Mouse (Mus musculus) forebrain, embryonic 15.5 days (tissue): Measurements from ENCODE around the gene Hist1h4h. TPM values are rescaled to one million over a fixed set of nuclear protein-coding genes. Genes with fewer than 3 reads are reported as not detected.
A peak's percentile ranks its signal among the peaks of the same experiment; 100 is the strongest.
"Not testable (repeated sequence)": the region's sequence is repeated elsewhere in the genome, so short reads cannot be mapped to it uniquely, and the experiment has no call there.

Source experiments
- ATAC-seq: fragments of 200-750 bp; cut with Nextera tagmentation; replicated peaks from 2 replicates; pipeline ENCODE4 v1.8.0; 2017; ENCODE audit warnings: mild to moderate bottlenecking, moderate TSS enrichment, moderate library complexity
- H3K27ac ChIP-seq: fragments of 300-500 bp; sonication (generic); replicated peaks from 2 replicates; pipeline ENCODE4 v1.5.1; 2015; ENCODE audit warnings: mild to moderate bottlenecking, inconsistent platforms
- H3K27me3 ChIP-seq: fragments of 300-500 bp; sonication (generic); 2 replicates; pipeline ENCODE4 v1.6.1; 2015; ENCODE audit warnings: inconsistent platforms
- H3K36me3 ChIP-seq: fragments of 300-500 bp; sonication (generic); 2 replicates; pipeline ENCODE4 v1.6.1; 2015; ENCODE audit warnings: mild to moderate bottlenecking, inconsistent platforms
- H3K4me1 ChIP-seq: fragments of 300-500 bp; sonication (generic); 2 replicates; pipeline ENCODE4 v1.6.1; 2015; ENCODE audit warnings: inconsistent platforms
- H3K4me2 ChIP-seq: fragments of 300-500 bp; sonication (generic); replicated peaks from 2 replicates; pipeline ENCODE4 v1.6.1; 2015; ENCODE audit warnings: mild to moderate bottlenecking, inconsistent platforms
- H3K4me3 ChIP-seq: fragments of 300-500 bp; sonication (generic); 2 replicates; pipeline ENCODE4 v1.5.1; 2015; ENCODE audit warnings: mild to moderate bottlenecking, inconsistent platforms
- H3K9ac ChIP-seq: fragments of 300-500 bp; sonication (generic); replicated peaks from 2 replicates; pipeline ENCODE4 v1.6.1; 2015; ENCODE audit warnings: mild to moderate bottlenecking, inconsistent platforms
- H3K9me3 ChIP-seq: fragments of 300-500 bp; sonication (generic); 2 replicates; pipeline ENCODE4 v1.6.1; 2016; ENCODE audit warnings: inconsistent platforms
- WGBS: fragments of 180-500 bp; shearing (Covaris S2); methylation state at CpG from one replicate; pipeline ENCODE4 v1.1.7; 2015; ENCODE audit warnings: mixed read lengths; 5-methylcytosine and 5-hydroxymethylcytosine counted together
- microRNA-seq: library from miRNA; unstranded; fragments of <30 nt; microRNA quantifications from one replicate; pipeline ENCODE4, GENCODE M21; 2016
- polyA plus RNA-seq: library from polyadenylated mRNA; unstranded; fragments of >200 nt; fragmentation: Nextera tagmentation; extraction: Ambion mirVana; gene quantifications from 2 replicates; pipeline ENCODE4 v1.2.1, GENCODE M21; 2015

The Hist1h4h gene
- polyA plus RNA-seq, 1 experiment from 2014 or later: 6.0 TPM

- WGBS: under 1% methylated on average over 15 of the region's 40 CpGs
- not testable (repeated sequence) for H3K36me3 ChIP-seq, H3K9me3 ChIP-seq, ATAC-seq, H3K27me3 ChIP-seq
- peak overlapping the region; percentile 97 for H3K27ac ChIP-seq
- H3K9ac ChIP-seq: peak overlapping the region; percentile 74
- H3K4me2 ChIP-seq: peak overlapping the region; percentile 72
- H3K4me1 ChIP-seq: peaks cover 35% of the 10 kb centered on the region
- peak overlapping the region; percentile 47 for H3K4me3 ChIP-seq
Observed at GRCm38 (mm10) chr13:23575864-23576313, 45.0 kb downstream of the Hist1h4h start.

GRCm38 (mm10) chr13:23576351-23576881 is 45.6 kb downstream of the Hist1h4h start:
- H3K27me3 ChIP-seq: no peaks in the 10 kb centered on the region
- H3K4me3 ChIP-seq: peak overlapping the region; percentile 47
- 2% methylated on average over 7 of the region's 7 CpGs for WGBS
- ATAC-seq: no peak
- H3K4me2 ChIP-seq: peak overlapping the region; percentile 72
- peaks cover 37% of the 10 kb centered on the region for H3K4me1 ChIP-seq
- no peaks in the 10 kb centered on the region for H3K36me3 ChIP-seq
- no peaks in the 10 kb centered on the region for H3K9me3 ChIP-seq
- H3K27ac ChIP-seq: peak overlapping the region; percentile 97
- H3K9ac ChIP-seq: peak overlapping the region; percentile 74

- Histone ChIP-seq H3K4me1 (peaks cover 40% of the 10 kb centered on the region), H3K4me2 (peak overlapping the region; percentile 72), H3K27ac (peak overlapping the region; percentile 97), H3K9ac (peak overlapping the region; percentile 74), H3K4me3 (peak overlapping the region; percentile 47), H3K27me3 (no peaks in the 10 kb centered on the region), H3K36me3 (no peaks in the 10 kb centered on the region), H3K9me3 (no peaks in the 10 kb centered on the region)
- 32% methylated on average over 6 of the region's 6 CpGs for WGBS
- ATAC-seq: no peak
Observed at GRCm38 (mm10) chr13:23576906-23577639, 46.2 kb downstream of the Hist1h4h start.

GRCm38 (mm10) chr13:23577835-23578234 is 47.0 kb downstream of the Hist1h4h start:
- Histone ChIP-seq H3K9me3 (no peaks in the 10 kb centered on the region), H3K4me2 (no peak overlapping the region), H3K4me1 (peaks cover 40% of the 10 kb centered on the region), H3K4me3 (no peak overlapping the region), H3K27ac (no peak overlapping the region), H3K9ac (no peak overlapping the region), H3K36me3 (no peaks in the 10 kb centered on the region), H3K27me3 (no peaks in the 10 kb centered on the region)
- WGBS: 93% methylated on average over 1 of the region's 1 CpGs
- ATAC-seq: no peak

Small RNAs within 50 kb of the gene (microRNA-seq; reads per million reads assigned to microRNA genes)
- not detected for gene Gm44297
- not detected for gene Gm44359
- not detected for gene Gm44394
- gene n-TStga1: not detected

Other genes starting within 250 kb of the Hist1h4h start
- 58.3 and 60.9 TPM in 2 replicates for gene Zfp322a, start 161.8 kb upstream of the Hist1h4h start, polyA plus RNA-seq
- gene Abt1, start 107.2 kb upstream of the Hist1h4h start, polyA plus RNA-seq: 13.0 and 13.2 TPM in 2 replicates
- 0.05 and 0.08 TPM in 2 replicates for gene Btn1a1, start 65.1 kb upstream of the Hist1h4h start, polyA plus RNA-seq
- 0.11 TPM in 1 of 2 replicates, not detected in the other for gene Btn2a2, start 42.2 kb upstream of the Hist1h4h start, polyA plus RNA-seq
- gene Hist1h2af, start 2.9 kb downstream of the Hist1h4h start, polyA plus RNA-seq: 2.8 and 6.7 TPM in 2 replicates
- 2.7 and 3.4 TPM in 2 replicates for gene Hist1h3g, start 4.4 kb downstream of the Hist1h4h start, polyA plus RNA-seq
- gene Hist1h2bh, start 12.3 kb downstream of the Hist1h4h start, polyA plus RNA-seq: 0.37 and 0.59 TPM in 2 replicates
- gene Hist1h3f, start 13.0 kb downstream of the Hist1h4h start, polyA plus RNA-seq: 0.46 and 0.94 TPM in 2 replicates
- gene Hist1h4f, start 20.6 kb downstream of the Hist1h4h start, polyA plus RNA-seq: 0.70 and 0.73 TPM in 2 replicates
- gene Hist1h1d, start 22.2 kb downstream of the Hist1h4h start, polyA plus RNA-seq: 0.23 and 0.25 TPM in 2 replicates
- gene Hist1h3e, start 31.3 kb downstream of the Hist1h4h start, polyA plus RNA-seq: 2.6 and 2.7 TPM in 2 replicates
- gene Hist1h2ae, start 40.2 kb downstream of the Hist1h4h start, polyA plus RNA-seq: 48.1 and 55.0 TPM in 2 replicates
- gene Hist1h2bg, start 40.3 kb downstream of the Hist1h4h start, polyA plus RNA-seq: 4.7 and 5.6 TPM in 2 replicates
- gene Hist1h2bf, start 43.1 kb downstream of the Hist1h4h start, polyA plus RNA-seq: 1.6 and 2.9 TPM in 2 replicates
- 1.5 and 2.0 TPM in 2 replicates for gene Hist1h2ad, start 43.3 kb downstream of the Hist1h4h start, polyA plus RNA-seq
- 4.5 and 5.1 TPM in 2 replicates for gene Hist1h3d, start 44.7 kb downstream of the Hist1h4h start, polyA plus RNA-seq
- gene Hist1h4d, start 50.5 kb downstream of the Hist1h4h start, polyA plus RNA-seq: 76.0 and 88.6 TPM in 2 replicates
- gene Hist1h2be, start 90.1 kb downstream of the Hist1h4h start, polyA plus RNA-seq: 1.9 and 2.5 TPM in 2 replicates
- 11.6 and 13.7 TPM in 2 replicates for gene Hist1h1e, start 91.5 kb downstream of the Hist1h4h start, polyA plus RNA-seq
- 1.0 and 1.1 TPM in 2 replicates for gene Hist1h2ac, start 152.9 kb downstream of the Hist1h4h start, polyA plus RNA-seq
- 33.7 and 35.6 TPM in 2 replicates for gene Hist1h2bc, start 153.1 kb downstream of the Hist1h4h start, polyA plus RNA-seq
- gene Hist1h1t, start 164.8 kb downstream of the Hist1h4h start, polyA plus RNA-seq: 0.20 TPM in 1 of 2 replicates, not detected in the other
- 3.7 and 4.4 TPM in 2 replicates for gene Hist1h4c, start 167.4 kb downstream of the Hist1h4h start, polyA plus RNA-seq
- 2.0 and 3.4 TPM in 2 replicates for gene Hfe, start 179.8 kb downstream of the Hist1h4h start, polyA plus RNA-seq
- 22.8 and 24.6 TPM in 2 replicates for gene Hist1h1c, start 207.8 kb downstream of the Hist1h4h start, polyA plus RNA-seq
- 3.9 and 4.1 TPM in 2 replicates for gene Hist1h3c, start 214.6 kb downstream of the Hist1h4h start, polyA plus RNA-seq
- gene Hist1h2bb, start 215.7 kb downstream of the Hist1h4h start, polyA plus RNA-seq: 1.8 and 2.0 TPM in 2 replicates
- 26.0 and 31.2 TPM in 2 replicates for gene Hist1h2ab, start 220.1 kb downstream of the Hist1h4h start, polyA plus RNA-seq
- gene Hist1h3b, start 221.2 kb downstream of the Hist1h4h start, polyA plus RNA-seq: 7.9 and 11.7 TPM in 2 replicates
- 2.8 and 3.8 TPM in 2 replicates for gene Hist1h4b, start 226.0 kb downstream of the Hist1h4h start, polyA plus RNA-seq
- gene Hist1h4a, start 230.2 kb downstream of the Hist1h4h start, polyA plus RNA-seq: 0.38 TPM in 1 of 2 replicates, not detected in the other
- gene Hist1h3a, start 231.3 kb downstream of the Hist1h4h start, polyA plus RNA-seq: 2.7 and 3.2 TPM in 2 replicates
- 1.5 TPM in 2 replicates for gene Hist1h1a, start 232.6 kb downstream of the Hist1h4h start, polyA plus RNA-seq
- gene Trim38, start 238.9 kb downstream of the Hist1h4h start, polyA plus RNA-seq: 0.11 TPM in 1 of 2 replicates, not detected in the other